Mouse (Mus musculus) lung, postnatal 0 days (tissue): ENCODE measurements at regions not wholly inside any gene's neighbourhood (a gene's known extent, or its start where the extent isn't known, plus 50 kb on each side); places are given as distances from the start of the nearest gene placed in this dataset.

Experiments
- ATAC-seq: fragments of 200-750 bp; cut with Nextera tagmentation; 2 replicates; pipeline ENCODE4 v1.8.0; 2017; ENCODE audit warnings: moderate library complexity
- DNase-seq: peaks from one replicate; pipeline ENCODE4 v3.0.0-alpha.2; 2016; ENCODE audit warnings: low spot score
- H3K27ac ChIP-seq: fragments of 300-500 bp; sonication (generic); 2 replicates; pipeline ENCODE4 v1.5.1; 2014; ENCODE audit warnings: antibody characterized with exemption, mild to moderate bottlenecking, low read length, mixed read lengths
- H3K27me3 ChIP-seq: fragments of 300-500 bp; sonication (generic); replicated peaks from 2 replicates; pipeline ENCODE4 v1.6.1; 2014; ENCODE audit warnings: low read length, mixed read lengths; ENCODE audit not compliant: insufficient read depth
- H3K36me3 ChIP-seq: fragments of 300-500 bp; sonication (generic); 2 replicates; pipeline ENCODE4 v1.6.1; 2014; ENCODE audit warnings: low read length, mixed read lengths; ENCODE audit not compliant: insufficient read depth
- H3K4me1 ChIP-seq: fragments of 300-500 bp; sonication (generic); 2 replicates; pipeline ENCODE4 v1.6.1; 2014; ENCODE audit warnings: antibody characterized with exemption, low read depth, low read length, mixed read lengths; ENCODE audit not compliant: insufficient read depth
- H3K4me2 ChIP-seq: fragments of 300-500 bp; sonication (generic); replicated peaks from 2 replicates; pipeline ENCODE4 v1.6.1; 2014; ENCODE audit warnings: low read depth, mild to moderate bottlenecking, low read length, moderate library complexity, mixed read lengths
- H3K4me3 ChIP-seq: fragments of 300-500 bp; sonication (generic); 2 replicates; pipeline ENCODE4 v1.5.1; 2014; ENCODE audit warnings: low read depth, low read length
- H3K9ac ChIP-seq: fragments of 300-500 bp; sonication (generic); replicated peaks from 2 replicates; pipeline ENCODE4 v1.6.1; 2014; ENCODE audit warnings: low read depth, mild to moderate bottlenecking
- H3K9me3 ChIP-seq: fragments of 300-500 bp; sonication (generic); 2 replicates; pipeline ENCODE4 v1.6.1; 2016; ENCODE audit warnings: low read length, mixed read lengths
- CTCF ChIP-seq: IDR thresholded peaks from 2 replicates; pipeline ENCODE4 v1.5.1; 2016; ENCODE audit warnings: antibody characterized with exemption, mild to moderate bottlenecking
- EP300 ChIP-seq: IDR thresholded peaks from 2 replicates; pipeline ENCODE4 v1.6.1; 2016; ENCODE audit warnings: antibody characterized with exemption, mild to moderate bottlenecking, control low read depth
- WGBS: fragments of 180-500 bp; shearing (Covaris S2); extraction: QIAGEN DNeasy Blood & Tissue Kit; methylation state at CpG from one replicate; pipeline ENCODE4 v1.1.7; 2014; 5-methylcytosine and 5-hydroxymethylcytosine counted together

- no peaks in the 10 kb centered on the region for H3K27me3 ChIP-seq
- TF ChIP-seq EP300 (no peak), CTCF (no peak)
- H3K4me1 ChIP-seq = no peaks in the 10 kb centered on the region
- no peak overlapping the region for H3K27ac ChIP-seq
- no peaks in the 10 kb centered on the region for H3K36me3 ChIP-seq
- H3K9ac ChIP-seq = no peak overlapping the region
- 75% methylated on average over 10 of the region's 10 CpGs for WGBS
- no peak overlapping the region for H3K4me3 ChIP-seq
- no peak for DNase-seq
- no peak for ATAC-seq
- H3K4me2 ChIP-seq = no peak overlapping the region
- H3K9me3 ChIP-seq = no peaks in the 10 kb centered on the region
These were observed 65.1 kb upstream of the Stac start for GRCm38 (mm10) chr9:111755235-111755634.

- Histone ChIP-seq H3K27me3 (no peaks in the 10 kb centered on the region), H3K27ac (no peak overlapping the region), H3K4me1 (no peaks in the 10 kb centered on the region), H3K4me3 (no peak overlapping the region), H3K36me3 (no peaks in the 10 kb centered on the region), H3K9me3 (no peaks in the 10 kb centered on the region), H3K9ac (no peak overlapping the region), H3K4me2 (no peak overlapping the region)
- TF ChIP-seq EP300 = no peak
- TF ChIP-seq CTCF = no peak
- DNase-seq = no peak
- WGBS = 68% methylated on average over 6 of the region's 6 CpGs
- ATAC-seq = no peak
These were observed 56.0 kb upstream of the Stac start for GRCm38 (mm10) chr9:111746151-111746550.

GRCm38 (mm10) chr9:111745206-111745605 is 55.1 kb upstream of the Stac start:
- 56% methylated on average over 3 of the region's 3 CpGs for WGBS
- no peak overlapping the region for H3K27ac ChIP-seq
- no peak for TF ChIP-seq EP300
- TF ChIP-seq CTCF = no peak
- H3K27me3 ChIP-seq = no peaks in the 10 kb centered on the region
- DNase-seq (no peak), ATAC-seq (no peak)
- H3K9me3 ChIP-seq = no peaks in the 10 kb centered on the region
- H3K4me1 ChIP-seq = no peaks in the 10 kb centered on the region
- no peak overlapping the region for H3K9ac ChIP-seq
- H3K4me3 ChIP-seq = no peak overlapping the region
- H3K4me2 ChIP-seq = no peak overlapping the region
- no peaks in the 10 kb centered on the region for H3K36me3 ChIP-seq
